Mouse (Mus musculus) cerebellum, adult 2 months (tissue): ENCODE measurements around the gene Dmac2.

ENCODE experiments used
- CTCF ChIP-seq: fragments of 200-500 bp; IDR thresholded peaks from 2 replicates; pipeline ENCODE4 v1.5.1; 2011; ENCODE audit warnings: low read depth, mild to moderate bottlenecking, control low read depth, low read length, moderate library complexity, borderline replicate concordance; ENCODE audit not compliant: insufficient read depth
- POLR2A ChIP-seq: fragments of 200-500 bp; IDR thresholded peaks from 2 replicates; pipeline ENCODE4 v1.6.1; 2011; ENCODE audit warnings: low read length, control low read depth, borderline replicate concordance; ENCODE audit not compliant: insufficient read depth

GRCm38 (mm10) chr7:25644631-25645030, 25.4 kb downstream of the Dmac2 start:
- TF ChIP-seq POLR2A (no peak), CTCF (no peak)
